Mouse (Mus musculus): ENCODE measurements around the gene Rps16. TPM values are rescaled to one million over a fixed set of nuclear protein-coding genes. Genes with fewer than 3 reads are reported as not detected.
A peak's percentile ranks its signal among the peaks of the same experiment; 100 is the strongest.

Gene Rps16
- polyA plus RNA-seq, 1 experiment from 2014 or later: 1,198 TPM

- 3% methylated on average over 35 of the region's 35 CpGs for WGBS
- TF ChIP-seq CTCF (IDR thresholded peaks at IDR 0.05; ENCODE audit: low read depth): no peak
- Histone ChIP-seq H3K36me3 (ENCODE audit: insufficient read depth, low read length) (peaks cover 38% of the 10 kb centered on the region), H3K9me3 (replicated peaks; ENCODE audit: low read length) (no peaks in the 10 kb centered on the region), H3K27me3 (ENCODE audit: insufficient read depth, low read length) (no peaks in the 10 kb centered on the region), H3K27ac (peak overlapping the region; percentile 26), H3K4me3 (replicated peaks; ENCODE audit: low read depth, low read length) (peak overlapping the region; percentile 66), H3K4me1 (replicated peaks; ENCODE audit: insufficient read depth, low read length) (peaks cover 6% of the 10 kb centered on the region), H3K4me2 (ENCODE audit: low read length) (peak overlapping the region; percentile 92), H3K9ac (ENCODE audit: low read depth, low read length) (peak overlapping the region; percentile 79)
- ATAC-seq (replicated peaks; ENCODE audit: low FRiP score, low read depth) (peak; percentile 67), DNase-seq (ENCODE audit: low spot score) (peak; percentile 22)
Observed at GRCm38 (mm10) chr7:28311151-28311925, 39.1 kb upstream of the Rps16 start.

GRCm38 (mm10) chr7:28311926-28312543 is 38.4 kb upstream of the Rps16 start, which contains the start of gene Timm50:
TSS of gene Timm50 (minus strand) at chr7:28312072.
- Histone ChIP-seq H3K4me2 (ENCODE audit: low read length) (peak within 1 kb of the TSS; percentile 92), H3K9ac (ENCODE audit: low read depth, low read length) (peak within 1 kb of the TSS; percentile 79), H3K4me3 (replicated peaks; ENCODE audit: low read depth, low read length) (peak within 1 kb of the TSS; percentile 66), H3K27me3 (ENCODE audit: insufficient read depth, low read length) (no peaks in the 10 kb centered on the region), H3K9me3 (replicated peaks; ENCODE audit: low read length) (no peaks in the 10 kb centered on the region), H3K27ac (peak within 1 kb of the TSS; percentile 26), H3K4me1 (replicated peaks; ENCODE audit: insufficient read depth, low read length) (peaks cover 6% of the 10 kb centered on the region), H3K36me3 (ENCODE audit: insufficient read depth, low read length) (peaks cover 38% of the 10 kb centered on the region)
- ATAC-seq (replicated peaks; ENCODE audit: low FRiP score, low read depth) (peak; percentile 97), DNase-seq (ENCODE audit: low spot score) (peak; percentile 99)
- peak; percentile 29; the same call in 1 of the 2 replicates for TF ChIP-seq CTCF (IDR thresholded peaks at IDR 0.05; ENCODE audit: low read depth)
- WGBS: 0% methylated on average over 45 of the region's 45 CpGs

GRCm38 (mm10) chr7:28318036-28318435 is 32.4 kb upstream of the Rps16 start:
- Histone ChIP-seq H3K9me3 (replicated peaks; ENCODE audit: low read length) (no peaks in the 10 kb centered on the region), H3K4me2 (ENCODE audit: low read length) (no peak overlapping the region), H3K4me3 (replicated peaks; ENCODE audit: low read depth, low read length) (no peak overlapping the region), H3K36me3 (ENCODE audit: insufficient read depth, low read length) (peaks cover 74% of the 10 kb centered on the region), H3K27ac (no peak overlapping the region), H3K27me3 (ENCODE audit: insufficient read depth, low read length) (no peaks in the 10 kb centered on the region), H3K9ac (ENCODE audit: low read depth, low read length) (no peak overlapping the region), H3K4me1 (replicated peaks; ENCODE audit: insufficient read depth, low read length) (no peaks in the 10 kb centered on the region)
- DNase-seq (ENCODE audit: low spot score): no peak
- TF ChIP-seq CTCF (IDR thresholded peaks at IDR 0.05; ENCODE audit: low read depth): no peak
- ATAC-seq (replicated peaks; ENCODE audit: low FRiP score, low read depth): no peak
- 85% methylated on average over 3 of the region's 3 CpGs for WGBS

- no peak for ATAC-seq (replicated peaks; ENCODE audit: low FRiP score, low read depth)
Observed at GRCm38 (mm10) chr7:28318714-28319113, 31.7 kb upstream of the Rps16 start.

GRCm38 (mm10) chr7:28321974-28322720 is 28.3 kb upstream of the Rps16 start:
- H3K9me3 ChIP-seq (replicated peaks; ENCODE audit: low read length): no peaks in the 10 kb centered on the region
- no peak overlapping the region for H3K4me3 ChIP-seq (replicated peaks; ENCODE audit: low read depth, low read length)
- no peak for DNase-seq (ENCODE audit: low spot score)
- WGBS: 87% methylated on average over 15 of the region's 15 CpGs
- TF ChIP-seq CTCF (IDR thresholded peaks at IDR 0.05; ENCODE audit: low read depth): no peak
- H3K27me3 ChIP-seq (ENCODE audit: insufficient read depth, low read length): no peaks in the 10 kb centered on the region
- 0 out of 2 replicates have a peak, but pooled peaks have one; percentile 17 for ATAC-seq (replicated peaks; ENCODE audit: low FRiP score, low read depth)
- peaks cover 78% of the 10 kb centered on the region for H3K36me3 ChIP-seq (ENCODE audit: insufficient read depth, low read length)
- H3K4me1 ChIP-seq (replicated peaks; ENCODE audit: insufficient read depth, low read length): no peaks in the 10 kb centered on the region
- H3K27ac ChIP-seq: no peak overlapping the region
- no peak overlapping the region for H3K4me2 ChIP-seq (ENCODE audit: low read length)
- no peak overlapping the region for H3K9ac ChIP-seq (ENCODE audit: low read depth, low read length)

More at GRCm38 (mm10) chr7:28318714-28319113, 31.7 kb upstream of the Rps16 start:
- H3K4me1 ChIP-seq (replicated peaks; ENCODE audit: insufficient read depth, low read length): no peaks in the 10 kb centered on the region
- peaks cover 80% of the 10 kb centered on the region for H3K36me3 ChIP-seq (ENCODE audit: insufficient read depth, low read length)
- no peak overlapping the region for H3K9ac ChIP-seq (ENCODE audit: low read depth, low read length)
- TF ChIP-seq CTCF (IDR thresholded peaks at IDR 0.05; ENCODE audit: low read depth): no peak
- no peak for DNase-seq (ENCODE audit: low spot score)
- 92% methylated on average over 17 of the region's 17 CpGs for WGBS
- no peak overlapping the region for H3K27ac ChIP-seq
- H3K27me3 ChIP-seq (ENCODE audit: insufficient read depth, low read length): no peaks in the 10 kb centered on the region
- H3K9me3 ChIP-seq (replicated peaks; ENCODE audit: low read length): no peaks in the 10 kb centered on the region
- H3K4me2 ChIP-seq (ENCODE audit: low read length): no peak overlapping the region
- no peak overlapping the region for H3K4me3 ChIP-seq (replicated peaks; ENCODE audit: low read depth, low read length)

GRCm38 (mm10) chr7:28325293-28325692 is 25.2 kb upstream of the Rps16 start:
- ATAC-seq (replicated peaks; ENCODE audit: low FRiP score, low read depth) (no peak), DNase-seq (ENCODE audit: low spot score) (no peak)
- H3K27me3 ChIP-seq (ENCODE audit: insufficient read depth, low read length): no peaks in the 10 kb centered on the region
- WGBS: 98% methylated on average over 8 of the region's 8 CpGs
- H3K4me3 ChIP-seq (replicated peaks; ENCODE audit: low read depth, low read length): no peak overlapping the region
- TF ChIP-seq CTCF (IDR thresholded peaks at IDR 0.05; ENCODE audit: low read depth): no peak
- no peaks in the 10 kb centered on the region for H3K4me1 ChIP-seq (replicated peaks; ENCODE audit: insufficient read depth, low read length)
- peaks cover 72% of the 10 kb centered on the region for H3K36me3 ChIP-seq (ENCODE audit: insufficient read depth, low read length)
- H3K4me2 ChIP-seq (ENCODE audit: low read length): no peak overlapping the region
- no peak overlapping the region for H3K27ac ChIP-seq
- H3K9ac ChIP-seq (ENCODE audit: low read depth, low read length): no peak overlapping the region
- no peaks in the 10 kb centered on the region for H3K9me3 ChIP-seq (replicated peaks; ENCODE audit: low read length)

All from kidney, postnatal 0 days (tissue).